Mouse (Mus musculus): ENCODE measurements at regions not wholly inside any gene's neighbourhood (a gene's known extent, or its start where the extent isn't known, plus 50 kb on each side); places are given as distances from the start of the nearest gene placed in this dataset.
"Not testable (repeated sequence)": the region's sequence is repeated elsewhere in the genome, so short reads cannot be mapped to it uniquely, and the experiment has no call there.

- no peak for DNase-seq (ENCODE audit: low read depth, low spot score)
Observed at GRCm38 (mm10) chr14:53802547-53802946, 451.4 kb downstream of the Dad1 start.

- DNase-seq (ENCODE audit: low read depth, low spot score) = no peak
Observed at GRCm38 (mm10) chr14:53800508-53801136, 453.3 kb downstream of the Dad1 start.

GRCm38 (mm10) chr14:53795160-53795559 lies 458.7 kb downstream of the Dad1 start:
- DNase-seq (ENCODE audit: low read depth, low spot score) = peak; percentile 46

DNA sequence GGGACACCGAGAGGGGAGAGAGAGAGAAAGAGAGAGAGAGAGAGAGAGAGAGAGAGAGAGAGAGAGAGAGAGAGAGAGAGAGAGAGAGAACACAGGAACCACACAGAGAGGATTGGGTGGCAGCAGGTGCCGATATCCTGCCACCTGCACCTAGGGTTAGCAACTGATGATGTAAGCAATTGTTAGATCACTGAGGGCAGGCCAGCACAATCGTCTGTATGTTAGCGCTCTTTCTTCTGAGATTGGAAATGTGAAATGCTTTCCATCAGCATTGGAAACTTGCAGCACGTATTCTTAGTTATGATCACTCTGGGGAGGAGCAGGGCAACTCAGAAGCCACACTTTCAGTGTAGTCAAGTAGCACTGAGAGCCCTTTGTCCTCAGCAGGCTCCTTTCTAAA lies 459.4 kb downstream of the Dad1 start:
- DNase-seq (ENCODE audit: low read depth, low spot score) = no peak

- DNase-seq (ENCODE audit: low read depth, low spot score) = not testable (repeated sequence)
Observed at GRCm38 (mm10) chr14:53792432-53792831, 461.5 kb downstream of the Dad1 start.

DNA sequence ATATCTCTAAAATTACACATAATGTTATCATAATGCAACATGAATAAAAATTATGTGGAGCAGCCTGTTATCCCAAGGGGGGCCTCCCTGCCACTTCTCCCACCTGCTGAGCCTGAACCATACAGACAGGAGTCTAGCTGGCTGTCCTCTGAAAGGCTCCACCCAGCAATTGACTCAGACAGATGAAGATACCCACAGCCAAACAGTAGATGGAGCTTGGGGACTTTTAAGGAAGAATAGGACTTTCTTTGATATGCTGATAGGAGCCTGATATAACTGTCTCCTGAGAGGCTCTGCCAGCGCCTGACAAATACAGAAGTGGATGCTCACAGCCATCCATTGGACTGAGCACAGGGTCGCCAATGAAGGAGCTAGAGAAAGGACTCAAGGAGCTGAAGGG lies 468.4 kb downstream of the Dad1 start:
- DNase-seq (ENCODE audit: low read depth, low spot score) = not testable (repeated sequence)

GRCm38 (mm10) chr14:53777375-53777774 lies 476.5 kb downstream of the Dad1 start:
- DNase-seq (ENCODE audit: low read depth, low spot score) = no peak

GRCm38 (mm10) chr14:53776717-53777116 lies 477.2 kb downstream of the Dad1 start:
- DNase-seq (ENCODE audit: low read depth, low spot score) = peak; percentile 62

DNA sequence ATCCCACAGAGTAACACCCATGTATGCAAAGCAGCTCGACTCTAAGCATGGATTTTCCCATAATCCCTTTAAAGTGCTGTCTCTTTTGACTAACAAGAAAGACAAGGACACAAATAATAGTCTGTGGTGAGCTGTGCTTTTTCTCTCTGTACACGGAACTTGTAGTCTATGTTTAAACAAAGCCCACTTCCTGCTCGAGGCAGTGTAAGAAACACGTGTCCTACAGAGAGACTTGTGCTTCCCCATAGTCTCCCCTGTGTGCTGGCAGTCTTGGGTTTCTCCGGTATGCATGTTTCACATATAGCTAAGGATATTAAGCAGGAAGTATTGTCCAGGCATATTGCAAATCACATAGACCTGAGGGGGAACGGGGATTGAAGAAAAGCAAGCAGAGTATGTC lies 487.4 kb downstream of the Dad1 start:
- not testable (repeated sequence) for DNase-seq (ENCODE audit: low read depth, low spot score)

DNA sequence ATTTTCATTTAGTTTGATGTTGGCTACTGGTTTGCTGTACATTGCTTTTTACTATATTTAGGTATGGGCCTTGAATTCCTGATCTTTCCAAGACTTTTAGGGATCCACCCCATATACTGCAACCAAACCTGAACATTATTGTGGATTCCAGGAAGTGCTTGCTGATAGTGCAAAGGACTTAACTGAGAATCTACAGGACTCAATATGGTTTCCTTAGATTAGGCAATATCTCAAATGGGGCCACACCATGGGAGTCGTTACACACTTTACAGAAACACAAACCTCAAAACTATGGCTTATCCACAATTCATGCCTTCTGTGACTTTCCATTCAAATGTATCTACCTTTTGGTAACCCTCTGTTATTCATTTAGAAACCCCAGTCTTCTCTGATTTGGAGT lies 488.0 kb downstream of the Dad1 start:
- not testable (repeated sequence) for DNase-seq (ENCODE audit: low read depth, low spot score)

- DNase-seq (ENCODE audit: low read depth, low spot score) = not testable (repeated sequence)
Observed at GRCm38 (mm10) chr14:53760578-53760977, 493.3 kb downstream of the Dad1 start.

- not testable (repeated sequence) for DNase-seq (ENCODE audit: low read depth, low spot score)
Observed at GRCm38 (mm10) chr14:53757782-53758181, 496.1 kb downstream of the Dad1 start.

DNA sequence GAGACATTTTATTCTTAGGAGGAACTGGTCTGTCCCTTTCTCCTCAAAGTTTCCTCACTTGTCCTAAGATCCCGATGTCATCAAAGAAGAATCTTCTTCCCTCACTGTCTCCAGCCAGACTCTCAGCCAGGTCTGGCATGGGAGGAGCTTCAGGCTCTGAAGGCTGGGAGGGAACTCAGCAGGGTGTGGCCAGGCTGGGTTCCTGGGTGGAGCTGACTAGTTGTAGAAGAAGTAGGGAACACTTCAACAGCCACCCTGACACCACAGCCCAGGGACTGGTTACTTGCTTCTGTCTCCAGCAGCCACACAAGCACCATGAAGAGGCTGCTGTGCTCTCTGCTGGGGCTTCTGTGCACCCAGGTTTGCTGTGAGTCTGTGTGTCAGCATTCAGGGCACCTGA lies 496.8 kb downstream of the Dad1 start:
- not testable (repeated sequence) for DNase-seq (ENCODE audit: low read depth, low spot score)

- DNase-seq (ENCODE audit: low read depth, low spot score) = no peak
Observed at GRCm38 (mm10) chr14:53750703-53751441, 503.0 kb downstream of the Dad1 start.

DNA sequence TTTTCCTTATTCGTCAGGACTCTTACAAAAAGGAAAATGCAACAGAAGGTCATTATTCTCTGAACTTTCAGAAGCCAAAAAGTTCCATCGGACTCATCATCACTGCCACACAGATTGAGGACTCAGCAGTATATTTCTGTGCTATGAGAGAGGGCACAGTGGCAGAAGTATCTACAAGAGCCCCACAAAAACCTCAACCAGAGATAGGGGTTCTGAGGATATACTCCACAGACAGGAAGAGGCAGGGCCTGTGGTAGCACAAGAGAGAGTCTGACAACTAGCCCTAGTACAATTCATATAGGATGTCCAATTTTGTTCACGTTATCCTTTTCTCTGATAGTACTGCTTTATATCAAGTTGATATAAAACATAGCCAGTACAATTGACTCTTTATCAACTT lies 510.4 kb downstream of the Dad1 start:
- not testable (repeated sequence) for DNase-seq (ENCODE audit: low read depth, low spot score)

DNA sequence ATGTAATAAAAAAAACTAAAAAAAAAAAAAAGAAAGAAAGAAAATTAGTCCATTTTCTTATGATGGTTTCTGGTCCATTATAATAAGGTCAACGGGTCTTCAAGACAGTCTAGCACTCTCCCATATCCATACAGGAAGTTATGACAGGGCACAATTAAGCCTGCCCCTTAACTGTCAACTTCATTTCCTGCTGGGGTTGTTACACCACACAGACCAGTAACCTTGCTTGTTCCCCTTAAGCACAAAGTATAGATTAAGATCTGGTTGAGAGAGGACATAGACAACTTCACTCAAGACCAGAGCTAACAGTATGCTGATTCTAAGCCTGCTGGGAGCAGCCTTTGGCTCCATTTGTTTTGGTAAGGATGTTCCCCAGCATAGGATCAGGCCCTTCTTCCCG lies 511.0 kb downstream of the Dad1 start:
- not testable (repeated sequence) for DNase-seq (ENCODE audit: low read depth, low spot score)

- DNase-seq (ENCODE audit: low read depth, low spot score) = not testable (repeated sequence)
Observed at GRCm38 (mm10) chr14:53741246-53741645, 512.7 kb downstream of the Dad1 start.

- not testable (repeated sequence) for DNase-seq (ENCODE audit: low read depth, low spot score)
Observed at GRCm38 (mm10) chr14:53737962-53738361, 515.9 kb downstream of the Dad1 start.

GRCm38 (mm10) chr14:53736274-53736673 lies 517.6 kb downstream of the Dad1 start:
- DNase-seq (ENCODE audit: low read depth, low spot score) = peak; percentile 88

GRCm38 (mm10) chr14:53731600-53731999 lies 522.3 kb downstream of the Dad1 start:
- DNase-seq (ENCODE audit: low read depth, low spot score) = not testable (repeated sequence)

DNA sequence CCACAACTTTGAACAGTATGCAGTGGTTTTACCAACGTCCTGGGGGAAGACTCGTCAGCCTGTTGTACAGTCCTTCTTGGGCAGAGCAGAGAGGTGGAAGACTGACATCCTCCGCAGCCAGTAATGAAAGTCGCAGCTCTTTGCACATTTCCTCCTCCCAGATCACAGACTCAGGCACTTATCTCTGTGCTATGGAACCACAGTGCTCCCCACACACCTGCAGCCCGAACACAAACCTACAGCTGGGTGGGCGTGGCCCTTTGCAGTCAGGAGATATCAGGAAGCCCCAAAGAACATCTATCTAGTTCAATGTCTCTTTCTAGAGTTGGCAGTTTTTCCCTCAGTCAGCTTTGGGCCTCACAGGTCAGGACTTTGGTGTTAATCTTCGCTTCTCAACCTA lies 524.0 kb downstream of the Dad1 start:
- not testable (repeated sequence) for DNase-seq (ENCODE audit: low read depth, low spot score)

- DNase-seq (ENCODE audit: low read depth, low spot score) = not testable (repeated sequence)
Observed at GRCm38 (mm10) chr14:53729149-53729548, 524.8 kb downstream of the Dad1 start.

DNA sequence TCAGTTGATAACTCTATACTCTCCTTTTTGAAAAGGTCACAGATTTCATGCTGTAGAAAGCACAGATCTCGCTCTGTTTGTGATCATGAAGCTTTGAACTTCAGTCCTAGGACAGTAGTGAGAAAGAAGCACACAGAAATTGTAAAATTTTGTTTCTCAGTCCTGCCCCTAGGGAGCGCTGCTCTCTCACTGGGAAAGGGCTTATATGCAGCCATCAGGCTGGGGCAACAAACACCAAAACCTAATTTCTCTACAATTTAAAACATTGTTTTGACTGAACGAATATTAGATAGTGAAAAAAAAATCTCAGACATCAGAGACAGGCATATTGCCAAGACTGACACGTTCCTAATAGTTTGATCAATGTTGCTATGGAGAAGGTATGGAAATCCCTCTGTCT lies 527.0 kb downstream of the Dad1 start:
- not testable (repeated sequence) for DNase-seq (ENCODE audit: low read depth, low spot score)
